Mouse (Mus musculus) embryo, embryonic 9.5 days (tissue): ENCODE measurements around the gene Trmt10a.

ENCODE experiments used
- DNase-seq: peaks from one replicate; pipeline ENCODE4 v3.0.0-alpha.2; 2017; ENCODE audit errors: extremely low spot score

Trmt10a gene

GRCm38 (mm10) chr3:138197556-138197955 is 54.3 kb downstream of the Trmt10a start:
- DNase-seq = no peak

- DNase-seq = peak; percentile 86
Measured at GRCm38 (mm10) chr3:138197973-138198721, 54.9 kb downstream of the Trmt10a start.

GRCm38 (mm10) chr3:138198722-138199068 is 55.4 kb downstream of the Trmt10a start:
- no peak for DNase-seq

GRCm38 (mm10) chr3:138208821-138209220 is 65.6 kb downstream of the Trmt10a start:
- no peak for DNase-seq
